Mouse (Mus musculus) brain, adult 2 months (tissue): ENCODE measurements at regions not wholly inside any gene's neighbourhood (a gene's known extent, or its start where the extent isn't known, plus 50 kb on each side); places are given as distances from the start of the nearest gene placed in this dataset.
A peak's percentile ranks its signal among the peaks of the same experiment; 100 is the strongest.

ENCODE experiments used
- DNase-seq: peaks from one replicate; pipeline ENCODE4 v3.0.0; 2011; ENCODE audit warnings: low read depth, low spot score

GRCm38 (mm10) chr8:49631286-49631685 lies 787.5 kb upstream of the Tenm3 start:
- peak; percentile 70 for DNase-seq

GRCm38 (mm10) chr8:49627966-49628495 lies 784.3 kb upstream of the Tenm3 start:
- DNase-seq: peak; percentile 9

- peak; percentile 6 for DNase-seq
Measured at GRCm38 (mm10) chr8:49595501-49595900, 751.8 kb upstream of the Tenm3 start.

GRCm38 (mm10) chr8:49567423-49567822 lies 723.7 kb upstream of the Tenm3 start:
- DNase-seq: no peak

- no peak for DNase-seq
Measured at GRCm38 (mm10) chr8:49563499-49564279, 719.9 kb upstream of the Tenm3 start.

GRCm38 (mm10) chr8:49562976-49563375 lies 719.2 kb upstream of the Tenm3 start:
- DNase-seq: no peak

- peak; percentile 21 for DNase-seq
Measured at GRCm38 (mm10) chr8:49555724-49556457, 712.1 kb upstream of the Tenm3 start.

- no peak for DNase-seq
Measured at GRCm38 (mm10) chr8:49553175-49553574, 709.4 kb upstream of the Tenm3 start.

- DNase-seq: peak; percentile 49
Measured at GRCm38 (mm10) chr8:49543321-49543720, 699.6 kb upstream of the Tenm3 start.

GRCm38 (mm10) chr8:49541337-49541736 lies 697.6 kb upstream of the Tenm3 start:
- DNase-seq: no peak

GRCm38 (mm10) chr8:49533412-49534351 lies 689.9 kb upstream of the Tenm3 start:
- no peak for DNase-seq

- peak; percentile 10 for DNase-seq
Measured at GRCm38 (mm10) chr8:49529294-49529693, 685.5 kb upstream of the Tenm3 start.

GRCm38 (mm10) chr8:49492906-49493305 lies 649.2 kb upstream of the Tenm3 start:
- peak; percentile 58 for DNase-seq

- no peak for DNase-seq
Measured at GRCm38 (mm10) chr8:49485284-49485683, 641.5 kb upstream of the Tenm3 start.

- DNase-seq: no peak
Measured at GRCm38 (mm10) chr8:49481476-49481992, 637.8 kb upstream of the Tenm3 start.

GRCm38 (mm10) chr8:49465911-49466518 lies 622.3 kb upstream of the Tenm3 start:
- peak; percentile 9 for DNase-seq

GRCm38 (mm10) chr8:49465070-49465469 lies 621.3 kb upstream of the Tenm3 start:
- DNase-seq: no peak

- no peak for DNase-seq
Measured at GRCm38 (mm10) chr8:49462602-49463001, 618.9 kb upstream of the Tenm3 start.

- peak; percentile 31 for DNase-seq
Measured at GRCm38 (mm10) chr8:49461724-49462473, 618.1 kb upstream of the Tenm3 start.

- DNase-seq: no peak
Measured at GRCm38 (mm10) chr8:49445444-49445843, 601.7 kb upstream of the Tenm3 start.
